Comparison of ENCODE assay signal across 8 mouse cellular contexts in genomic region chr5:90364526-90364925, GRCm38 (mm10). TPM values are rescaled to one million over a fixed set of nuclear protein-coding genes. Genes with fewer than 3 reads are reported as not detected.
DNase-seq lines count a peak whose midpoint lies in the region; ATAC-seq and TF ChIP-seq lines count a peak whose summit lies in the region.

No protein-coding gene starts in this region.

- peak overlapping the region; percentile 99 for H3K4me3 ChIP-seq in G1E (ENCODE audit: low read depth, low read length)
- peak overlapping the region; percentile 87 for H3K4me3 ChIP-seq in forebrain, embryonic 15.5 days
- peak overlapping the region; percentile 92 for H3K4me3 ChIP-seq in liver, postnatal 0 days (ENCODE audit: low read depth, low read length)
- peak overlapping the region; percentile 91 for H3K4me3 ChIP-seq in neural tube, embryonic 15.5 days (replicated peaks)

- no peaks in the 10 kb centered on the region for H3K9me3 ChIP-seq in G1E (replicated peaks)
- H3K9me3 ChIP-seq in forebrain, embryonic 15.5 days, result no peaks in the 10 kb centered on the region
- H3K9me3 ChIP-seq in liver, postnatal 0 days (ENCODE audit: low read length), result no peaks in the 10 kb centered on the region
- H3K9me3 ChIP-seq in neural tube, embryonic 15.5 days (replicated peaks), result no peaks in the 10 kb centered on the region

- peak overlapping the region; percentile 100; the same call in 1 of the 2 replicates for H3K27ac ChIP-seq in forebrain, embryonic 15.5 days (replicated peaks)
- H3K27ac ChIP-seq in liver, postnatal 0 days (ENCODE audit: low read depth), result peak overlapping the region; percentile 100
- H3K27ac ChIP-seq in neural tube, embryonic 15.5 days (replicated peaks), result no peak overlapping the region

- no peak for TF ChIP-seq EP300 in liver, postnatal 0 days (IDR thresholded peaks at IDR 0.05; ENCODE audit: low read depth)

- H3K27me3 ChIP-seq in G1E (ENCODE audit: insufficient read depth, low read length), result no peaks in the 10 kb centered on the region
- H3K27me3 ChIP-seq in forebrain, embryonic 15.5 days, result no peaks in the 10 kb centered on the region
- H3K27me3 ChIP-seq in liver, postnatal 0 days (ENCODE audit: insufficient read depth, low read length), result no peaks in the 10 kb centered on the region
- H3K27me3 ChIP-seq in neural tube, embryonic 15.5 days (replicated peaks), result no peaks in the 10 kb centered on the region

- peak overlapping the region; percentile 99 for H3K9ac ChIP-seq in forebrain, embryonic 15.5 days (replicated peaks)
- peak overlapping the region; percentile 91 for H3K9ac ChIP-seq in liver, postnatal 0 days (replicated peaks)
- peak overlapping the region; percentile 94 for H3K9ac ChIP-seq in neural tube, embryonic 15.5 days (replicated peaks)

- peak; percentile 21 for DNase-seq in G1E (ENCODE audit: low spot score)
- DNase-seq in c-Kit-positive CD71-positive TER-119-positive erythroid progenitor cells, embryonic 14.5 days (ENCODE audit: low spot score), result peak; percentile 85
- peak; percentile 69 to 74 for DNase-seq in heart, postnatal 36 days
- peak; percentile 62 to 93 for DNase-seq in layer of hippocampus, adult 18-20 months (ENCODE audit: low spot score in 2 of 2)
- DNase-seq in liver, postnatal 0 days, result peak; percentile 77
- peak; percentile 45 to 51 for DNase-seq in thymus, postnatal 10 days (ENCODE audit: low spot score in 2 of 2)

- WGBS in forebrain, embryonic 15.5 days, result 3% methylated on average over 6 of the region's 6 CpGs
- 2% methylated on average over 6 of the region's 6 CpGs for WGBS in liver, postnatal 0 days (ENCODE audit: insufficient replicate concordance)
- 5% methylated on average over 6 of the region's 6 CpGs for WGBS in neural tube, embryonic 15.5 days

- intact Hi-C loops in heart, postnatal 36 days (cut with DNase I), result loop anchor here (2.0 to 5.0 kb wide), 2 partner anchors 62 to 78 kb away; no protein-coding TSS in a partner anchor

- TF ChIP-seq CTCF in G1E (IDR thresholded peaks at IDR 0.05; ENCODE audit: low read depth, low read length), result 0 out of 2 replicates have a peak, but pooled peaks have one; percentile 10
- TF ChIP-seq CTCF in liver, postnatal 0 days (IDR thresholded peaks at IDR 0.05; ENCODE audit: low read depth), result peak; percentile 80

- ATAC-seq in G1E (ENCODE audit: extremely low read depth, insufficient number of reproducible peaks, low FRiP score, poor library complexity, severe bottlenecking), result peak; percentile 55
- no peak for ATAC-seq in forebrain, embryonic 15.5 days (replicated peaks)
- ATAC-seq in liver, postnatal 0 days, result peak; percentile 29
- ATAC-seq in neural tube, embryonic 15.5 days (ENCODE audit: low FRiP score), result no peak

- H3K4me2 ChIP-seq in forebrain, embryonic 15.5 days (replicated peaks), result peak overlapping the region; percentile 66
- peak overlapping the region; percentile 79 for H3K4me2 ChIP-seq in liver, postnatal 0 days (ENCODE audit: low read depth, low read length)
- peak overlapping the region; percentile 76 for H3K4me2 ChIP-seq in neural tube, embryonic 15.5 days

- H3K36me3 ChIP-seq in G1E (replicated peaks), result peaks cover 33% of the 10 kb centered on the region
- H3K36me3 ChIP-seq in forebrain, embryonic 15.5 days, result no peaks in the 10 kb centered on the region; the same call in 1 of the 2 replicates
- peaks cover 7% of the 10 kb centered on the region; the same call in 1 of the 2 replicates for H3K36me3 ChIP-seq in liver, postnatal 0 days (replicated peaks; ENCODE audit: insufficient read depth, low read length)
- H3K36me3 ChIP-seq in neural tube, embryonic 15.5 days, result no peaks in the 10 kb centered on the region

- H3K4me1 ChIP-seq in G1E (ENCODE audit: insufficient read depth, low read depth, low read length), result peaks cover 32% of the 10 kb centered on the region
- H3K4me1 ChIP-seq in forebrain, embryonic 15.5 days, result peaks cover 36% of the 10 kb centered on the region
- peaks cover 10% of the 10 kb centered on the region; the same call in 1 of the 2 replicates for H3K4me1 ChIP-seq in liver, postnatal 0 days (ENCODE audit: insufficient read depth)
- peaks cover 31% of the 10 kb centered on the region for H3K4me1 ChIP-seq in neural tube, embryonic 15.5 days

RNA-seq across cellular contexts. Expression of gene Ankrd17, which starts 1.9 kb away (rescaled TPM):
- 161 and 182 TPM in 2 replicates for total RNA-seq in G1E (2014; fragmentation: Nextera tagmentation)
- total RNA-seq in G1E (2017), result 82.0 and 97.9 TPM in 2 replicates
- polyA plus RNA-seq in G1E (2012), result 17.5 and 23.3 TPM in 2 replicates
- 29.7 and 30.2 TPM in 2 replicates for polyA plus RNA-seq in forebrain, embryonic 15.5 days (2015; fragmentation: Nextera tagmentation; extraction: Ambion mirVana)
- total RNA-seq in heart, postnatal 36 days (2021), result 10 to 100 TPM; 65.9 to 68.3 TPM
- total RNA-seq in layer of hippocampus, adult 18-20 months (2021), result 100 to 1,000 TPM; 106 to 108 TPM
- 9.3 and 10.8 TPM in 2 replicates for polyA plus RNA-seq in liver, postnatal 0 days (2015; fragmentation: Nextera tagmentation; extraction: Ambion mirVana)
- 25.8 and 27.3 TPM in 2 replicates for polyA plus RNA-seq in neural tube, embryonic 15.5 days (2015; fragmentation: Nextera tagmentation; extraction: Ambion mirVana)

RNA-seq across cellular contexts. Expression of gene Gm9958, which starts 2.5 kb away (rescaled TPM):
- 8.3 and 15.5 TPM in 2 replicates for total RNA-seq in G1E (2014; fragmentation: Nextera tagmentation)
- 4.3 and 4.4 TPM in 2 replicates for total RNA-seq in G1E (2017)
- polyA plus RNA-seq in G1E (2012), result 0.13 and 0.25 TPM in 2 replicates
- 5.7 and 6.1 TPM in 2 replicates for polyA plus RNA-seq in forebrain, embryonic 15.5 days (2015; fragmentation: Nextera tagmentation; extraction: Ambion mirVana)
- total RNA-seq in heart, postnatal 36 days (2021), result 1 to 10 TPM; 1.1 TPM
- 1 to 10 TPM; 1.6 to 1.7 TPM for total RNA-seq in layer of hippocampus, adult 18-20 months (2021)
- polyA plus RNA-seq in liver, postnatal 0 days (2015; fragmentation: Nextera tagmentation; extraction: Ambion mirVana), result 2.4 and 2.8 TPM in 2 replicates
- polyA plus RNA-seq in neural tube, embryonic 15.5 days (2015; fragmentation: Nextera tagmentation; extraction: Ambion mirVana), result 3.8 and 4.3 TPM in 2 replicates

Comparison
In these comparisons a context has a peak if more than half of its experiments do, and no peak if none do; other contexts are left out.
1. ATAC-seq: peak in G1E (single experiment) and liver, postnatal 0 days (single experiment); none in forebrain, embryonic 15.5 days (single experiment) and neural tube, embryonic 15.5 days (single experiment).
2. DNase-seq: peak in every context shown above with its lines; median percentile 85 in c-Kit-positive CD71-positive TER-119-positive erythroid progenitor cells, embryonic 14.5 days; 78 in layer of hippocampus, adult 18-20 months; 77 in liver, postnatal 0 days; 72 in heart, postnatal 36 days; 48 in thymus, postnatal 10 days; 21 in G1E.
3. Peak in every context shown above with its lines, with median percentiles within 50 percentile points of each other: H3K4me3 ChIP-seq, H3K4me2 ChIP-seq and H3K9ac ChIP-seq.